Mouse (Mus musculus) 3T3-L1 (cell line): ENCODE results near the gene Acer3.

Experiments used
- DNase-seq: peaks from one replicate; pipeline ENCODE4 v3.0.0-alpha.2; 2015; ENCODE audit warnings: low read depth, low spot score

Acer3 gene

DNA sequence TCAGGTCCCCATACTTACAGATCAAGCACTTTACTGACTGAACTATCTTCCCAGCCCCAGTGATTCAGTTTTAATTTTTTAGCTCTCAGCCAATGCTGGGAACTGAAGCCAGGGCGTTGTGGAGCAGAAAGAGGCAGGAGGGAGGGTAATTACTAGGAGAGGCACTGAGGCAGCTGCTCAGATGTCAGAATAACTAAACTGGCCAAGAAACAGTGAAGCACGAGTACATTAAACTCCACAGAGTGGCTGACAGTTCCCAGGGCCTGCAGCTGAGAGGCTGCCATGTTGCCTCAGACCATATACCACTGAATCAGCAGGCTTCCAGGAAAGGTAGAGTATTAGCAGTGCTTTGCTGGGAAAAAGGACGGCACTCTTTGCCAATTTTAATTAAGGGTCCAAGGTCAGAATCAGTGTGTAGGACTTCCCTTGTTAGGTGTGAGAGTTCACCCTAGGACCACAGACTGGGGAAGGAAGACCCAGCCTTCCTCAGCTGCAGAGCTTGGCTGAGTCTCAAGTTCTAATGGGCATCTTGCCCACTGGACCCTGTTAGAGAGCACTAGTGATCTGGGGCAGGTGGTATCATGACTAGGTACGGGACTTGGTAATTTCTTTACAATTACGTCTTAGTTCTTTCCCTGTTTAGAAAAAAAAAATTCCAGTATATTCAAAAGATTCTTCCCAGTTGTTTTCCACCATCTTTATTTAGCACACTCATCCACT lies 11.8 kb upstream of the Acer3 start:
- no peak for DNase-seq

DNA sequence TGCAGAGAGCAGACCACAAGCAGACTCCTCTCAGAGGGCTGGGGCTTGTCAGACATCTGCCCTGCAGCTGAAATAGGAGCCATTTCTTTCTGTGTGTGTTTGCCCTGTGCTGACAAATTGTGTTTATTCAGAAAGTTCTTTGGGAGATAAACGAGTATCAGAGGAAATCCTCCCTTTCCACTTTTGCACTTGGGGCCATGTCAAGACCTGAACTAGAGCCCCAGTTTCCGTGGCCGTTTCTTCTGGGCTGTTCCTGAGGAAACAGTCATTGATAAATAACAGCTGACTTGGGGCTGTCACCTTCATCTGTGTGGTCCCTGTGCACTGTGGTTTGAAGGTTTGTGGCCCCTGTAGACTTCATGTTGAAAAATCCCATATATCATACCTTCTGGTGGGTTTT lies 10.9 kb upstream of the Acer3 start:
- no peak for DNase-seq

DNA sequence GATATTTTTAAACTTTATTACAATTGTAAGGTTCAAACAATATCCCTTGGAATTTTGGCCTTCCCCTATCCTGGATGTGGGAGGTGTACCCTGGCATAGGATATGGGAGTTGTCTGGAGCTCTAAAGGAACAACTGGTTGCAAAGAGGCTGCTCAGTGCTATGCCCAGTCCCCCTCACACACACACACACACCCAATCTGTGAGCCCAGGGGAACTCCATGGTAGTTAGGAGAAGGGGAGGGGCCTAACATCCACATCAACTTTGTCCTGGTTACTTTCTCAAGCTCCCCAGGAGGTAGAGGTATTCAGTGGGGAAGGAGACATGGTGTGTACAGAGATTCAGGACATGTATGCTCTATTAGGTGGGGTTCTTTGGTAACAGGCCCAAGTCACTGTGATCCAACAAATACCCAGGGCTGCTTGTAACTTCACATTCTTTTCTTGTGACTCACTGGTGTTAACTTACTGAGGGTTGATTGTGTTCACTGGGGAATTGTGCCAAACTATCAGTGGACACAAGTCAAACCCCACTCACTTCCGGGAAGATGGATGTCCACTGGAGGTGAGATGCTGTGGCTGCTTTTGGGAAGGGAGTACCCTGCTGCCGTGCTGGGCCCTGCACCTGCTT lies 9.5 kb upstream of the Acer3 start:
- DNase-seq: peak; percentile 90

- DNase-seq: no peak
Observed at GRCm38 (mm10) chr7:98329651-98330374, 8.8 kb upstream of the Acer3 start.

GRCm38 (mm10) chr7:98328311-98328710 lies 7.3 kb upstream of the Acer3 start:
- DNase-seq: no peak

GRCm38 (mm10) chr7:98326051-98326450 lies 5.0 kb upstream of the Acer3 start:
- no peak for DNase-seq

DNA sequence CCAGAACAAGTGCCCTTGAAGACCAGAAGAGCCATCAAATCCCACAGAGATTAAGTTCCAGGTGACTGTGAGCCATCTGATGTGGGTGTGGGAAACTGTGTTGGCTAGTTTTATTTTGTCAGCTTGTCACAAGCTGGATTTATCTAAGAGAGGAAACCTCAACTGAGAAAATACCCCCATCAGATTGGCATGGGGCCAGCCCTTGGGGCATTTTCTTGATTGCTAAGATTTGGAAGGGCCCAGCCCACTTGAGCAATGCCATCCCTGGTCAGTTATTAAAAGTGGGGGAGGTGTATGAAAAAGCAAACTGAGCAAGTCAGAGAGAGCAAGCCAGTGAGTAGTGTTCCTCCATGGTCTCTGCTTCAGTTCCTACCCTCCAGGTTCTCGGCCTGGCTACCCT lies 3.2 kb upstream of the Acer3 start:
- DNase-seq: peak; percentile 55

- DNase-seq: peak; percentile 64
Observed at GRCm38 (mm10) chr7:98323288-98324019, 2.4 kb upstream of the Acer3 start.

DNA sequence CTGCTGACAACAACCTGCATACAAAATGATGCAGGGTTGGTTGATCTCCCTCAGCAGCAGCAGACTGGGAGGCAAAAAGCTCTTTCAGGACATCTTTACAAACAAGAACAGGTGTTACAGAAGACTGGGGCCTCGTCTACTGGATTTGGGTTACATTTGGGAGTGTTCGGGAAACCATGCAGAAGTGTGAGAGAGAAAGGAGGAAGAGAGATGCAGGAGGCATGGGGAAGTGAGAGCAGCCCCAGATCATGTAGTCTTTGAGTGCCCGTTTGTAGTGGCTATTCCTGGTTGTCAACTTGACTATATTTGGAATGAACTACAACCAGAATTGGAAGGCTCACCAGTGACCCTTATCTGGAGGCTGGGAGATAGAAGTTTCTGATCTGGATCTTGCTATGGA lies 1.4 kb upstream of the Acer3 start:
- no peak for DNase-seq

GRCm38 (mm10) chr7:98320006-98320556 lies 927 bp downstream of the Acer3 start:
- no peak for DNase-seq

DNA sequence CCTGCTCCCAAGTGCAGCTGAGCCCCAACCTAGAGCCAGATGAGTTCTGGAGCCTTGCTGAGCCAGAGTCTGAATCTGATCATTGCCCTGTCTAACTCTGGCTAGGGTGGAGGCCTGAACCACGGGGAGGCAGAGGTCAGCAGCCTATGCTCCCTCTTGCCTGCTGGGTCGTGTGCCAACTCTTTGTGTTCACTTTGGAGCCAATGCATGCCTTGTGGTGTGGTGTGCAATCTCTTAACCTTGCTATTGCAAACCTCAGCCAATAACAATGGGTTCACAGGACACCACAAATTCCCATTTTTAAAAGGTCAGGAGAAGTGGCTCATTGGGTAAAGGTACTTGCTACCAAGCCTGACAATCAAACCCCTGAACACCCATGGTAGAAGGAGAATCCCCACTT lies 4.4 kb downstream of the Acer3 start:
- no peak for DNase-seq

- no peak for DNase-seq
Observed at GRCm38 (mm10) chr7:98315087-98315486, 5.9 kb downstream of the Acer3 start.

GRCm38 (mm10) chr7:98312185-98312920 lies 8.7 kb downstream of the Acer3 start:
- DNase-seq: no peak

DNA sequence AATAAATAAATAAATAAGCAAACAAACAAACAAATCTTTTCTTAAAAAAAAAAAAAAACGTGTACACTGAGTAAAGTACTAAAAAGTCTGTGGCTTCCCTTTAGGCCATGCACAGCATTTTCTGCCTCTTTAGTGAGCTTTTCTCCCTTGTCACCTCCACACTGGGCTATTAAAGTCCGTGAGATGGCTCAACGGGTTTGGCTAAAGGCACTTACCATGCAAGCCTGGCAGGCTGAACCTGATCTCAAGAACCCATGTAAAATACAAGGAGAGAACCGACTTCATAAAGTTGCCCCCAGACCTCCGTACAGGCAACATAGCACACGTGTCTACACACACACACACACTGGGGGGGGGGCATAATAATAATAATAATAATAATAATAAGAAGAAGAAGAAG lies 10.7 kb downstream of the Acer3 start:
- no peak for DNase-seq

- DNase-seq: peak; percentile 91
Observed at GRCm38 (mm10) chr7:98309219-98310030, 11.6 kb downstream of the Acer3 start.

DNA sequence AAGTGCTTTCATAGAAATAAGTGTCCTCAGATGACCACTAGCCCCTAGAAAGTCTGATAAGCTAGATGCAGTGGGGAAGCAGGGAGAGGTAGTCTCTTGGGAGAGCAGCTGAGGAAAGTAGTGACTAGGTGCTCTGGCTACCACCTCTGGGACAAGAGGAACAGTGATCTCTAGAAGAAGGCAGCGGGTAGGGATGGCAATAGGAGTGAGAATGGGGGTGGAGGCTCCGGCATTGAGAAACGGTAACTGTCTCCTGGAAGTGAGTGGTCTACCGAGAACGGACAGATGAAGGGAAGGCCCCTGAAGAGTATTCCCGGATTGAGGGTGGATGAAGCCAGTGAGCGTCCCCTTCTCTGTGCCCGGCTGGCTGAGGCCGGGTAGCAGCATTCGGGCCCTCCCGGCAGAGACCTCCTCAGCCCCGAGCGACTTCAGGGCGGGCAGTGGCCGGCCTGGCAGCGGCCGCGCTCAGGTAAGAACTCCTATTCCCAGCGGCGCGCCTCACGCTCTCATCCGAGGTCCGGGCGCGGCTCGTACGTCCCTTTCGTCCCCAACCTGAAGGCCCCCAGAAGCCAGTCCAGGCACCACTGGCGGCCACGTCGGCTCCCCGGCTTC lies 12.3 kb downstream of the Acer3 start:
- DNase-seq: peak; percentile 40

- DNase-seq: peak; percentile 7
Observed at GRCm38 (mm10) chr7:98307921-98308606, 12.9 kb downstream of the Acer3 start.

DNA sequence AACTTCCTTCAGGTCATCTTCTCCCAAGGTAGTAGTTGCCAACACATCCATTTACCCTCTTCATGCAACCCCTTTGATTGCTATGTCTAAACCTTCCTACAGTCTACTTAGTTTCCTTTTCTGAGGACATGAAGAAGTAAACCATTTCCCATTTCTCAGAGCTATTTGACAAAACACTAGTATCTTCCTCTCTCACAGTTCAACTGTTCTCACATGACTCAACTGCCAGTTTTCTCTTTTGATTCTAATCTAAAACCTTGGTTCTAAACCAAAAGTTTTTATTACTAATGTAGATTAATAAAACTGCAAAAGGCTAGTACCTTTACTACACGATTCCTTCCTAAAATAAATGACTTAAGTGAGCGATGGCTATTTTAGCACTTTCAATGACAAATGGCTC lies 13.6 kb downstream of the Acer3 start:
- DNase-seq: no peak

GRCm38 (mm10) chr7:98292901-98293300 lies 28.1 kb downstream of the Acer3 start:
- no peak for DNase-seq
